Mouse (Mus musculus): Measurements from ENCODE around the gene Cst6. TPM values are rescaled to one million over a fixed set of nuclear protein-coding genes. Genes with fewer than 3 reads are reported as not detected.

Cst6 gene
- total and polyA plus RNA-seq, 3 experiments, result 0.26 TPM; not detected in 2

- no peak for DNase-seq (ENCODE audit: low read depth, low spot score)
- Histone ChIP-seq H3K4me3 (ENCODE audit: control insufficient read depth in 1 of 2, insufficient read depth in 1 of 2, low read depth in 2 of 2, low read length in 2 of 2) (no peak overlapping the region), H3K36me3 (ENCODE audit: control insufficient read depth in 1 of 2, insufficient read depth in 2 of 2, low read length in 2 of 2) (no peaks in the 10 kb centered on the region), H3K27me3 (ENCODE audit: control insufficient read depth in 1 of 2, insufficient read depth in 2 of 2, low read length in 2 of 2) (peaks cover 2 to 3% of the 10 kb centered on the region in 2 experiments; a peak in 3 of 4 replicates), H3K27ac (ENCODE audit: control insufficient read depth, low read depth, low read length) (no peak overlapping the region), H3K4me1 (ENCODE audit: control insufficient read depth in 1 of 2, insufficient read depth in 2 of 2, low read length in 2 of 2) (no peaks in the 10 kb centered on the region), H3K79me2 (ENCODE audit: control insufficient read depth, insufficient read depth, low read length, poor library complexity) (no peaks in the 10 kb centered on the region), H3K9ac (ENCODE audit: control insufficient read depth, low read depth, low read length, poor library complexity, severe bottlenecking) (no peak overlapping the region), H3K9me3 (replicated peaks; ENCODE audit: insufficient read depth, low read length) (no peaks in the 10 kb centered on the region)
- TF ChIP-seq ZC3H11A (IDR thresholded peaks at IDR 0.05; ENCODE audit: low read depth, low read length), result no peak
- no peak for TF ChIP-seq MYB (IDR thresholded peaks at IDR 0.05; ENCODE audit: low read depth, low read length)
- no peak for TF ChIP-seq MYC (IDR thresholded peaks at IDR 0.05; ENCODE audit: low read depth, low read length)
- no peak for TF ChIP-seq HCFC1 (IDR thresholded peaks at IDR 0.05; ENCODE audit: low read depth, low read length)
- TF ChIP-seq MAX (IDR thresholded peaks at IDR 0.05; ENCODE audit: low read length), result no peak
- TF ChIP-seq USF2 (IDR thresholded peaks at IDR 0.05; ENCODE audit: borderline replicate concordance in 1 of 2, insufficient read depth in 1 of 2, low read depth in 1 of 2, low read length in 2 of 2), result no peak
- TF ChIP-seq CHD1 (IDR thresholded peaks at IDR 0.05; ENCODE audit: low read depth, low read length), result no peak
- no peak for TF ChIP-seq EP300 (IDR thresholded peaks at IDR 0.05; ENCODE audit: low read depth in 1 of 2, low read length in 2 of 2)
- TF ChIP-seq E2F4 (IDR thresholded peaks at IDR 0.05; ENCODE audit: borderline replicate concordance, low read depth, low read length), result no peak
- no peak for TF ChIP-seq UBTF (IDR thresholded peaks at IDR 0.05; ENCODE audit: borderline replicate concordance, insufficient read depth, low read depth, low read length)
- TF ChIP-seq GATA1 (IDR thresholded peaks at IDR 0.05; ENCODE audit: low read depth, low read length), result no peak
- TF ChIP-seq ZNF384 (IDR thresholded peaks at IDR 0.05; ENCODE audit: low read depth, low read length), result no peak
- no peak for TF ChIP-seq GABPA (IDR thresholded peaks at IDR 0.05; ENCODE audit: low read depth, low read length)
- no peak for TF ChIP-seq POLR2AphosphoS2 (IDR thresholded peaks at IDR 0.05; ENCODE audit: low read length)
- TF ChIP-seq TBP (IDR thresholded peaks at IDR 0.05; ENCODE audit: low read depth, low read length), result no peak
- TF ChIP-seq RCOR1 (IDR thresholded peaks at IDR 0.05; ENCODE audit: low read depth, low read length), result no peak
- TF ChIP-seq POLR2A (IDR thresholded peaks at IDR 0.05; ENCODE audit: control insufficient read depth in 1 of 2, insufficient read depth in 1 of 2, low read depth in 1 of 2, low read length in 2 of 2, poor library complexity in 1 of 2), result no peak
- no peak for TF ChIP-seq USF1 (IDR thresholded peaks at IDR 0.05; ENCODE audit: low read depth, low read length)
- TF ChIP-seq NRF1 (IDR thresholded peaks at IDR 0.05; ENCODE audit: insufficient read depth, low read depth, low read length, poor library complexity, severe bottlenecking), result no peak
Observed at GRCm38 (mm10) chr19:5323801-5324200, 25.6 kb downstream of the Cst6 start.

- Histone ChIP-seq H3K9ac (ENCODE audit: control insufficient read depth, low read depth, low read length, poor library complexity, severe bottlenecking) (no peak overlapping the region), H3K4me1 (ENCODE audit: control insufficient read depth in 1 of 2, insufficient read depth in 2 of 2, low read length in 2 of 2) (no peaks in the 10 kb centered on the region), H3K79me2 (ENCODE audit: control insufficient read depth, insufficient read depth, low read length, poor library complexity) (no peaks in the 10 kb centered on the region), H3K36me3 (ENCODE audit: control insufficient read depth in 1 of 2, insufficient read depth in 2 of 2, low read length in 2 of 2) (no peaks in the 10 kb centered on the region), H3K4me3 (ENCODE audit: control insufficient read depth in 1 of 2, insufficient read depth in 1 of 2, low read depth in 2 of 2, low read length in 2 of 2) (no peak overlapping the region), H3K27me3 (ENCODE audit: control insufficient read depth in 1 of 2, insufficient read depth in 2 of 2, low read length in 2 of 2) (no peaks in the 10 kb centered on the region; a peak in 1 of 4 replicates), H3K9me3 (replicated peaks; ENCODE audit: insufficient read depth, low read length) (no peaks in the 10 kb centered on the region), H3K27ac (ENCODE audit: control insufficient read depth, low read depth, low read length) (no peak overlapping the region)
- TF ChIP-seq CHD1 (IDR thresholded peaks at IDR 0.05; ENCODE audit: low read depth, low read length) (no peak), MAFK (IDR thresholded peaks at IDR 0.05; ENCODE audit: borderline replicate concordance, low read depth, low read length) (no peak), JUND (IDR thresholded peaks at IDR 0.05; ENCODE audit: low read depth, low read length) (no peak), CTCF (IDR thresholded peaks at IDR 0.05 in 2 of 3, conservative IDR thresholded peaks at IDR 0.05 in 1 of 3; ENCODE audit: control insufficient read depth in 1 of 3, insufficient read depth in 1 of 3, low read depth in 2 of 3, low read length in 3 of 3, poor library complexity in 1 of 3, severe bottlenecking in 1 of 3) (no peak), MAZ (IDR thresholded peaks at IDR 0.05; ENCODE audit: low read depth, low read length) (no peak), ZC3H11A (IDR thresholded peaks at IDR 0.05; ENCODE audit: low read depth, low read length) (no peak), RCOR1 (IDR thresholded peaks at IDR 0.05; ENCODE audit: low read depth, low read length) (no peak), MXI1 (IDR thresholded peaks at IDR 0.05; ENCODE audit: low read depth, low read length) (no peak), GATA1 (IDR thresholded peaks at IDR 0.05; ENCODE audit: low read depth, low read length) (no peak), E2F4 (IDR thresholded peaks at IDR 0.05; ENCODE audit: borderline replicate concordance, low read depth, low read length) (no peak), ETS1 (IDR thresholded peaks at IDR 0.05; ENCODE audit: low read depth, low read length) (no peak), CHD2 (IDR thresholded peaks at IDR 0.05; ENCODE audit: low read length) (no peak), USF2 (IDR thresholded peaks at IDR 0.05; ENCODE audit: borderline replicate concordance in 1 of 2, insufficient read depth in 1 of 2, low read depth in 1 of 2, low read length in 2 of 2) (no peak), HCFC1 (IDR thresholded peaks at IDR 0.05; ENCODE audit: low read depth, low read length) (no peak), ZMIZ1 (IDR thresholded peaks at IDR 0.05; ENCODE audit: low read depth, low read length) (no peak), EP300 (IDR thresholded peaks at IDR 0.05; ENCODE audit: low read depth in 1 of 2, low read length in 2 of 2) (no peak), UBTF (IDR thresholded peaks at IDR 0.05; ENCODE audit: borderline replicate concordance, insufficient read depth, low read depth, low read length) (no peak), ZNF384 (IDR thresholded peaks at IDR 0.05; ENCODE audit: low read depth, low read length) (no peak), TAL1 (IDR thresholded peaks at IDR 0.05; ENCODE audit: low read length) (no peak)
- DNase-seq (ENCODE audit: low read depth, low spot score), result no peak
Observed at GRCm38 (mm10) chr19:5313189-5313588, 36.2 kb downstream of the Cst6 start.

All from MEL (cell line).